Mouse (Mus musculus) neural tube, embryonic 11.5 days (tissue): ENCODE data around the gene Tfap2e. TPM values are rescaled to one million over a fixed set of nuclear protein-coding genes. Genes with fewer than 3 reads are reported as not detected.

Source experiments
- polyA plus RNA-seq: library from polyadenylated mRNA; unstranded; fragments of >200 nt; fragmentation: Nextera tagmentation; extraction: Ambion mirVana; gene quantifications from 2 replicates; pipeline ENCODE4 v1.2.1, GENCODE M21; 2014

The Tfap2e gene
- polyA plus RNA-seq, 1 experiment from 2014 or later, result 0.11 TPM

Other genes starting within 250 kb of the Tfap2e start
- gene Ago4, start 202.8 kb downstream of the Tfap2e start, polyA plus RNA-seq, result 3.4 TPM in 2 replicates
- gene Clspn, start 179.3 kb downstream of the Tfap2e start, polyA plus RNA-seq, result 37.9 and 43.6 TPM in 2 replicates
- 1.8 and 1.9 TPM in 2 replicates for gene 5730409E04Rik, start 126.4 kb downstream of the Tfap2e start, polyA plus RNA-seq
- gene Psmb2, start 58.6 kb downstream of the Tfap2e start, polyA plus RNA-seq, result 529 and 539 TPM in 2 replicates
- gene Ncdn, start 17.2 kb upstream of the Tfap2e start, polyA plus RNA-seq, result 39.8 and 41.9 TPM in 2 replicates
- gene AU040320, start 17.3 kb upstream of the Tfap2e start, polyA plus RNA-seq, result 32.4 and 34.2 TPM in 2 replicates
- 24.2 and 30.4 TPM in 2 replicates for gene Zmym4, start 231.9 kb upstream of the Tfap2e start, polyA plus RNA-seq